Mouse (Mus musculus) kidney, adult 8-10 months (tissue): ENCODE results near the gene Unc93a2.
"Not testable (repeated sequence)": the region's sequence is repeated elsewhere in the genome, so short reads cannot be mapped to it uniquely, and the experiment has no call there.

ENCODE experiments used
- DNase-seq, 2 experiments: peaks; one replicate each; pipeline ENCODE4 v3.0.0; 2022

Gene Unc93a2

DNA sequence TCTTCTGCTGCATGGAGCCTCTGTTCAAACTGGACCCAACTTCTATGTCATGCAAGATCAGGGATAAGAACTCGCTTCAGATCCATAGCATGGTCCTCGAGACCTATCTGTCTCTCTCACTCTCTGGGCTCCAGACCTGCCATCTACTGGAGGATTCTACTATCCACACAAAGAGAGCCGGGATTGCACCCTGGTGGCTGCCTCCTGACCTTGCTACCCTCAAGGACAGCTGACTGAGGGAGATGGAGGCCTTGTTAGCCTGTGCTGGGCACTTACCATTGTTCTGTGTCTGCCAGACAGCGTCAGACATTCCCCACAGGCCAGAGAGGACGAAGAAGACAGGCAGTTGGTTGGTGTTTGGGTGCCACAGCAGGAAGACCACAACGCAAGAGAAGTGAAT is 15.9 kb downstream of the Unc93a2 start:
- not testable (repeated sequence) for DNase-seq

DNA sequence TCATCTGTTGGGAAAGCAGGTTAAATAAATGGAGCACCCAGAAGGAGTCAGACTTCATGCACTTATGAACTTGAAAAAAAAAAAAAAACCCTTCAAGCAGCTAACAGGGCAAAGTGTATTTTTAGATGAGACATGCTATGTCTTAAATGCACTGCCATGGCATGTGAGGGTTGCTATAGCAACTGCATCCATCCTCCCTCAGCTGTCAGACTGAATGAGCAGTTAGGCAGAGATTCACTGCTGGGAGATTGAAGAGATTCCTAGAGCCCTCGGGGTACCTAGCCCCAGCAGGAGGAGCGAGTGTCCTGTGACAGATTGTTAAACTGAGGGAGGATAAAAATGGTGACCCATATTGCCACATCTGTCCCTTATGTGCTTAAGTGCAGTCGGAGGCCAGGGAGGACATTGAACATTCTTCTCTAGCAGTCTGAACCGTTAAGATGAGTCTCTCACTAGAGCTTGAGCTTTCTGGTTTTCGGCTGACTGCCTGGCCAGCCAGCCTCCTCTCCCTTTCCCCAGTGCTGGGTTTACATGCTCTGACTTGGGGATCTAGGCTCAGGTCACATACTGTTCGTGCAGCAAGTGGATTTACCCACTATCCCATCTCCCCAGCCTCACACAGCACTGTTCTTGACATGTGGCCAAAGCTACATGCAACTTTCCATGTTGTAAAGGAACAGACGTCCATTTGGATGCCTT is 18.4 kb downstream of the Unc93a2 start:
- DNase-seq: not testable (repeated sequence)

DNA sequence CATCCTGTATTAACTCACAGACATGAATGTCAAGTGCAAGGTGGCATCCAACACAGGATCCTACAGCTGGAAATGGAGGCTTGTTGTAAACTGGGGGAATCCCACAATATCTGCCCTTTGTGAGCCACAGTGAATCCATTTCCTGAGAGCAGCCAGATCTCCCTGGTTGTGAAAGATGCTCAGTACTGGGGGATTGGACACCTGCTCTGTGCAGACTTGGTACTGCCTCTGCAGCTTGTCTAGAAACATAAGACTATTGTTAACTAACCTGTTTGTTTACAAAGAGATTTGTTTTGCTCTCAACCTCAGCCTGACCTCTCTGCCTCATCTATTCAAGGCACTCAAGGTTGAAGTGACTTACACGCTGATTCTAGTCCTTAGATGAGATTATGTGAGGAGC is 19.0 kb downstream of the Unc93a2 start:
- not testable (repeated sequence) for DNase-seq

DNA sequence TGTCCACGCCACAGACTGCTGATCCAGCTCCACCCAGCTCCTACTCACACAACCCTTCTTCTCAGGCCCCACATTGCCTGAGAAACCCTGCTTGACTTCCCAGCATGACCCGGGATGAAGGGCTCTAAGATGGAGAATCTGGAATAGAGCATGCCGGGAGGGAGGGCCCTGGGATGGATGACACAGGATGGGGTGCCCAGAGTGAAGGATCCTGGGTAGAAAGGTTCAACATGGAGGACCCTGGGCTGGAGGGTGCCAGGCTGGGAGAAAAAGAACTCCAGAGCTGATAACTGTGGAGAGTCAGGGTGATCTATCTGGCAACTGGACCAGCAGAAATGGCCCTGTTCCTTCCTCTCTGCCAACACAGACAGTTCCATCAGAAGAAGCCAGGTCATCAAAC is 19.6 kb downstream of the Unc93a2 start:
- not testable (repeated sequence) for DNase-seq

DNA sequence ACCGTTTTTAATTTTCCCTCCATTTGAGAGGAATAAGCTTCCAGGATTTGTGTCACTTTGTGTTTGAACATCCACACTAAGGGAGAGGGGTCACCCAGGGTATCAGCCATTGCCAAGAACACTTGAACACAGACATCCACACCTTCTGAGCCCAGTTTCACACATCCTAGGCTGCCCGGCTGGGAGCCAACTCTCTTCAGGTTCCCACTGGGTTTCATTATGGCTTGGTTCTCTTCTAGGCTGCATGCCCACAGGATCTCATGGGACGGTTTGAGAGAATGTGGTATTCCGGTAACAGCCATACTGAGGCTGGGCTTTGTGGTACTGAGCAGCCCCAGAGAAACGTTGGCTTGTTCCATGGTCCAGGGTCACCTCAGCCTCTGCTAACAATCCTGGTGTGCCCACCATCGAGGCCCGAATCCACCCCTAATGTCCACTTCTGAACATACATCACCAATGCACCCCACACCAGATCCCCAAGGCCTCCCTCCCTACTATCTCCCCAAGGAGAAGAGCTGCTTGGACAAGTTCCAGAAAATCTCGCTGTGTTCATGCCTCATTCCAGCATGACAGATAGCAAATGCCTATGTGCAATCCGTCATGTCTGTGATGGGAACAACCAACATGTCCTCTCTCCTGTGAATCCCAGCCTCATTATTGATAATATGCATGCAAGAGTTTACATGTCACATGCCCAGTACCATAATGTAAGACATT is 24.4 kb downstream of the Unc93a2 start:
- DNase-seq: not testable (repeated sequence)

DNA sequence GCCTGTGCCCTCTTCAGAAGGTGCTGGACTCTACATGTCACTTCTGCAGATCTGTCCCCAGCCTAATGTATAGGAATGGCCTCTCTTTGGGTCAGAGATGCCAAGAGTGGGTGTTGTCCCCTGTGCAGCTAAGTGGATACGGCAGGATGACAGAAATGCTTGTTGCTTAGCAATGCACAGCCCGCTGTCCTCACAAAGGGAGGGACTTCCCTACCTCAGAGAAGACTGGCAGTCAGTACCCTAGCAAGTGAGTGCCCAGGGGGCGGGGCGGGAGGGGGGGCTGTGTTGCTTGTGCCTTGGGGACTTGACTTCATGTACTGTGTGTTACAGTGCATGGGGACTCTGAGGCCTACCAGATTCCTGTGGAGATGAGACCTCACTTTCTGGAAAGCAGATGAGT is 25.5 kb downstream of the Unc93a2 start:
- not testable (repeated sequence) for DNase-seq

DNA sequence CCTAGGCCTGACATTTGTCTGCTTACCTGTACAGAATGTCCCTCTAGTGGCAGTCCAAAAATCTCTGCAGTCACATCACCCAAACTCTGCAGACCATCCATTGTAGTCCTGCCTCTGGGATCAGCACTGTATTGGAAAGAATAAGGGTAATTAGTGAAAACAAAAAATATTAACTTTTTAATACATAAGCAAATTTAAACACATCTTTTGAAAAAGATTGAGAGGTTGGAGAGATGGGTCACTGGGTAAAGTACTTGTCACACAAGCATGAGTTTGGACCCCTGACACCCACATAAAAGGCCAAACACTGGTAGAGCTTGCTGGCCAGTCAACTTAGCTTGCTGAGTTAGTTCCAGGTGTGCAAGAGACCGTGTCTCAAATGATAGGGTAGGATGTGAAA is 32.7 kb downstream of the Unc93a2 start, which contains the start of gene Ttll2:
Gene Ttll2, minus strand, starts transcription at position 101 of the 400 bp plus-strand sequence.
- not testable (repeated sequence) for DNase-seq

DNA sequence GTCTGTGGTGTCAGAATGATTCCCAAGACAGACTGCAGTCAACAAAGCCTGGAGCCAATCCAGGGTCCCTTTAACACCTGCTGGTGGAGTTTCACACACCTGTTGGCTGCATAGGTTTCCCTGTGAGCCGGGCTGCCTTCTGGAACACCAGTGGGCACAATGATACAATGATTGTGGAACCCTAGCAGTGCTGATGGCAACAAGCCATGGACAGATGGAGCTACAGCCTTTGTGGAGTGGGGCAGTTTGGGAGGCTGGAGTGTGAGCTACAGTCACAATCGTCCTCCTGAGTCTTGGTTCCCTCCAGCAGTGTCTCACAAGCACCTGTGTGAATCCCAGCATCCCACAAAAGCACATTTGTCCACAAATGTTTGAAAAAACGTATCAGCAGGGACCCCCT is 36.5 kb downstream of the Unc93a2 start:
- not testable (repeated sequence) for DNase-seq

DNA sequence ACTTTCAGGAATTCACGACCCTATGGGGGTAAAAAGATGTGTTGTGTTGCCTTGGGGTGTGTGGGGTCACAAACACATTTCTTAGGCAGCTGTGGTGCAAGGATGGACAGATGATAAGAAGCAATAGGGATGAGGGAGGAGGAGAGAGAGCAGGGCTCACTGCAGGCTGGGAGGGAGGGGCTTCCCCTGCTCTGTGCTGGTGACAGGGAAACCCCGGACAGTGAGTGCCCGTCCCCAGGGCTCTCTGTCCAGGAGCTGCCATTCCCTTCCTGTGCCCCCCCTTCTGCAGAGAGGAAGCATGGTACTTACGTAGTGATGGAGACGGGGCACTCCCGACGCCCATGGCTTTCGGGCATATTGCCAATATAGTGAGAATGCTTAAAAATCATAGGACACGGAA is 47.9 kb downstream of the Unc93a2 start:
- not testable (repeated sequence) for DNase-seq

DNA sequence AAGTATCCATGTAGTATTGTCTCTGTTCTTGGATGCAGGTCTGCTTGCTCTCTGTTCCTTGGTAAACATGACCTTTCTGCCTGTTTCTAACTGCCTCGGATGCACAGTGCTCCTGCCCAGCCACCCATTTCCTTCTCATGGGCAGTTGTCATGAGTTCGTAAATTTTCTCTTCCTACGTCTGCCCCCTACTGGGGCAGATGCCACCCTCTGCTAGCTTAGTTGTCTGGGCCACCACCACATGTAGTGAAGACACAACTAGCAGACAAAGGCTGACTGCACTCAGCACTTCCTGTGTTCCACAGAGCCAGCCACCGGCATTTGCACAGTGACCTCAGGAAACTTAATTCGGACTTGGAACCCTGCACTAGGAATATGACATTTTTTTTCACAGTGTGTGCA is 52.5 kb downstream of the Unc93a2 start:
- not testable (repeated sequence) for DNase-seq

DNA sequence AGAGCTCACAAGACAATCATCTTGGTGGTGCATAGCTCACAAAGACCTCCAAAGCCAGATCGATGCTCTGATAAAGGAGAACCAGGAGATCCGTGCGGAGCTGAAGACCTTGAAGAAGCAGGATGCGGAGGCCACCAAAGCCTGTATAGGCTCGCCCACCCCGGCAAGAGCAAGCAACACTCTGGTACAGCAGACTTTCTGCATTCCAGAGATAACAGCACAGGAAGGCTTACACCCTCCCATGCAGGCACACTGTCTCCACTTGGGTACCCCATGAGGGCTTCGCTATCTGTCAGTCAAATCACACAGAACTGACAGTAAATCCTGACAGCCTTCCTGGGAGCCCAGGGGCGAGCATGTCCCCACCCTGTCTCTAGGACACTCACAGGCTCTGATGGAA is 58.8 kb downstream of the Unc93a2 start:
- DNase-seq: not testable (repeated sequence)

DNA sequence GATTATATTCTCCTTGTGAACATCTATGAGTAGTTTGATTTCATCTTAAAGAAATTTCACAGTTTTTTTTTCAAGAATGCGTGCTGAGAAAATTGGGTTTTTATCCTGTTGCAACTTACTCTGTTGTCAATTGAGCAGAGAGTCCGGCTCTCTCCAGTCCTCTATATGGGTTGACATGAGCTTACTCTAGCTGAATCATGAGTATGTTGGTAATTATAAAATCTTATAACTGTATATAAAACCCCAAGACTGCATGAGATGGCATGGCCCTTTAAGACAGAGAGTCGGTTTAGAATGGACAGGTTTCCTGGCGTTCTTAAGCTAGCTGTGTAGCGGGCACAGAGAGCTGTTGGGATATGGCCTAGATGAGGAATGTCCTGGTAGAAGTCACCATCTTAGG is 60.9 kb downstream of the Unc93a2 start, which contains the start of gene Tcp10a:
Gene Tcp10a, plus strand, starts transcription at position 301 of the 400 bp plus-strand sequence.
- DNase-seq: not testable (repeated sequence)

DNA sequence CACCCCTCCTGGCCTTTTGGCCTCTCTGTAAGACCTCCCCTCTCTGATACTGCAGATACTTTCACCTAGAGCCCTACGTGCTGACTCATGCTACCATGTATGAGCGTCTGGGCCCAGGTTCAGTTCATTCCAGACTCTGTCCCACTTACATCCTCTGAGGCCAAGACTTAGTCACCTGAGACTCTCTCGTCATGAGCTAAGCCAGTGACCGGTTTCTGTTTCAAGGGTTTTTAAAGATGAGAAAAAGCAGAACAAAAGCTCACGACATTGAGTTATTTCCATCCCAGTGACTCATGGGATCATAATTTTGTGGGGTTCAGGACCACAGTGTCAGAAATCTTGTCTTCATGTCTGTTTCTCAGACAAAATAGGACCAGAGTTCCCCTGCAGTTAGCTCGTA is 65.5 kb downstream of the Unc93a2 start:
- DNase-seq: not testable (repeated sequence)

DNA sequence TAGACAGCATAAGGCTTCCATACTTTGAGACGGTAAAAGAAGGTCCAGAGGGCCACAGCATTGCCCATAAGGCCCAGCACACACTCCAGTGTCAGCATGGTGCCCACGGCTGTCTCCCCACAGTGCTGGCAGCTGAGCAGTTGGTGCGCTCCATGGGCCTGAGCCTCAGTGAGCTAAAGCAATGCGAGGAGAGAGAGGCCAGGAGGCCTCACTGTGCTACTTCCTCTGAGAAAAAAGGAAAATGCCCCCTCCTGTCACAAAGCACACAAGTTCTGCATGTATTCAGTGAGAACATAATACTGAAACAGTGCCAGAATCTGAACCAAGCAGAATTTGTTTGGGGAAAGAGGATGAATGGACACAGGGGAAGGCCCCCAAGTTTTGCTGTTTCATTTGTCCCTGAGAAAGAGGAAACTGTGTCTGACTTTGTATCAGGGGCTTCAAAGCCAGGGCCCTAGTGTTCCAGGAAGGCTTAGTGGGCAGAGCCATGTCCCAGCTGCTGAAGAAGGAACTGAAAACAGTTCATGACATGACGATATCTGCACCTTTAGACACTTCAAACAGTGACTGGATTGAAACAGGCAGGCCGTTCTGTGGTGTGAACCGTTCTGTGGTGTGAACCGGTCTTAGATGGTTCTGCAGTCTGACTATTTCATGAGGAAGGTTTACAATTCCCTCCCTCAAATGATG is 69.4 kb downstream of the Unc93a2 start:
- not testable (repeated sequence) for DNase-seq
